Mouse (Mus musculus): ENCODE results near the gene Mthfr.

GRCm38 (mm10) chr4:148107621-148108291, 68.9 kb downstream of the Mthfr start:
- TF ChIP-seq CTCF (IDR thresholded peaks at IDR 0.05; ENCODE audit: low read depth, low read length) (no peak), POLR2A (IDR thresholded peaks at IDR 0.05; ENCODE audit: extremely low read depth, insufficient read depth, low read length) (no peak)
